Mouse (Mus musculus) thymus, postnatal 0 days (tissue): ENCODE measurements around the gene Tcl1b2. TPM values are rescaled to one million over a fixed set of nuclear protein-coding genes. Genes with fewer than 3 reads are reported as not detected.
"Not testable (repeated sequence)": the region's sequence is repeated elsewhere in the genome, so short reads cannot be mapped to it uniquely, and the experiment has no call there.

Experiments
- DNase-seq: peaks from one replicate; pipeline ENCODE4 v3.0.0-alpha.2; 2015; ENCODE audit warnings: low spot score
- polyA plus RNA-seq: library from polyadenylated mRNA; unstranded; fragments of >200 nt; fragmentation: Nextera tagmentation; extraction: Ambion mirVana; gene quantifications from 2 replicates; pipeline ENCODE4 v1.2.1, GENCODE M21; 2015

Gene Tcl1b2
- polyA plus RNA-seq, 1 experiment from 2014 or later = not detected

DNA sequence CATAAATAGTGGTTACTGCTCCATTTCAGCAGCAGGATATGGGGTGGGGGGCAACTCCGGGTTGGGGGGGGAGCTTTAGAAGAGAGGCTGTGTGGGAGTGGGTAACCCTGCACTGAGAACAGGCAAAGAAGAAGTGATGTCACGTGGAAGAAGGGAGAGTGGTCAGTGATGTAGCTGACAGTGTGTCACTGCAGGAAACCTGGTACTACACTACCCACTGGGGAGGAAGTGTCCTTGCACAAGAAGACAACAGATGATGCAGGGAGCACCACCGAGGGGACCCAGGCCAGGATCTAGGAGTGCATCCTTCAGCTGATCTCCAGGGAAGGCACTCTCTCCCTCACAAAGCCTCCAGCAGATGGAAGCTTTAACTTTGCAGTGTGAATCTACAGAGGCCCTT lies 20.9 kb downstream of the Tcl1b2 start:
- no peak for DNase-seq

DNA sequence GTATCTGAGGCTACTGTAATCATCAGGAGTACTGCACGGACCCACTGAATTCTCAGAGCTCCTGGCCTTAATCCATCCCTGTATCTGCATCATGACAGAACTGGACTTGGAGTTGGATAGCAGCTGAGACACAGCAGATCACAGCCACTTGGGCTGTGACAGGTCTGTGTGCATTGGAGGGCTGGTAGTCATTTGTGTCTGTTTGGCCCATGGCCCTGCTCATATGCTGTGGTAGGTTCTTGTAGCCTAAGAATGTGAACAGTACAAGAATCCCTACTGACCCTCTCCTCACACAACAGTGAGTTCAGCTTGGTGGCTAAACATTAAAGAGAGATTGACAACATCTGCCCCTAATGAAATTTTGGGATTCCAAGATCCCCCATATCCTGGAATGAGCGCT lies 27.6 kb downstream of the Tcl1b2 start:
- no peak for DNase-seq

DNA sequence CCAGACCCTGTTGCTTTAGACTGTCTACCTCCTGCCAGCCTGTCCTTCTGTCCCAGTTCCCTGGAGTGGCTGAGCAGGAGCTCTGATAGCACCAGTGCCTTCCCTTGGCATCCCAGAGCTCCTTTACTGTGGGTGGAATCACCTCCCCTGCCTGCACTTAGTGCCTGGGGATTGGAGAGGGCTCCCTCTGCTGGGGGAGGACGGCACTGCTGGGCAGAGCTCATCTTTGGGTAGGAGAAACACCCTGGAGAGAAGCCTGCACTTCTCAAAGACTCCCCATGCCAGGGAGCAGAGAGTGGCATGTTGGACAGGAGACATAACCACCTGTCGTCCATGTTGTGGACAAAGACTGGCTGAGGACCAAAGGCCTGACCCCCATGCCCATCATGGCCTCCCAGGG lies 28.5 kb downstream of the Tcl1b2 start:
- DNase-seq = not testable (repeated sequence)

DNA sequence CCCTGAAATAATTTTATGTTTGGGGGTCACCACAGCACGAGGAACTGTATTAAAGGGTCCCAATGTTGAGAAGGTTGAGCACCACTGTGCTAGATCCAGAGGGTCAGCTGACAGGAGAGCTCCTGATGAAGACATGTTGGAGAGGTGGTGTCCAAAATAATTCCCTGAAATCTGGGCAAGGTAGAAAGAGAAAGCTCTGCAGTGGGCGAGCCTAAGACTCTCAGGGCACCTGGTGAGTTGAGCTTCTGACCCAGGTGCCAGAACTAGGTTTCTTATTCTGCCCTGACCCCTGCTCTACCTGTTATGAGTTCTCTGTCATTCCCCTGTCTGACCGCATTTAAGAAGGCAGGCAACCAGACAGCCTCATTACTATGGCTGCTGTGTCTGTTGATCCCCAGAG lies 30.2 kb downstream of the Tcl1b2 start, which contains the start of gene Tcl1b5:
Tcl1b5 (plus strand) TSS at position 301 of the 400 bp plus-strand sequence.
- not testable (repeated sequence) for DNase-seq

DNA sequence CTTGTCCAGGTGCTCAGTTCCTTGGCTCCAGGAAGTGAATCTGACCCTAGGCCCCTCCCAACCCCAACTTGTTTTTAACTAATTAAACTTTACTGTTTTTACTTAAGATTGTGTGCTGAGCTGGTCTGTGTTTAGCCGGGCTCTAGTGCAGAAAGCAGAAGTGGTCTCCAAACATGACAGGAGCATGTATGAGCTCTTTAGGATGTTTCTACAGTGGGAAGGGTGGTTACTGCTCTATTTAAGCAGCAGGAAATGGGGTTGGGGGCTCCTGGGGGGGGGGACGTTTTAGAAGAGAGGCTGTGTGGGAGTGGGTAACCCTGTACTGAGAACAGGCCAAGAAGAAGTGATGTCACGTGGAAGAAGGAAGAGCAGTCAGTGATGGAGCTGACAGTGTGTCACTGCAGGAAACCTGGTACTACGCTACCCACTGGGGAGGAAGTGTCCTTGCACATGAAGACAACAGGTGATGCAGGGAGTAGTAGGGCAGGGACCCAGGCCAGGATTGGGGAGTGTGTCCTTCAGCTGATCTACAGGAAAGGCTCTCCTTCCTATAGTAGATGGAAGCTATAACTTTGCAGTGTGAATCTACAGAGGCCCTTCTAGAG lies 35.3 kb downstream of the Tcl1b2 start:
- DNase-seq = not testable (repeated sequence)

DNA sequence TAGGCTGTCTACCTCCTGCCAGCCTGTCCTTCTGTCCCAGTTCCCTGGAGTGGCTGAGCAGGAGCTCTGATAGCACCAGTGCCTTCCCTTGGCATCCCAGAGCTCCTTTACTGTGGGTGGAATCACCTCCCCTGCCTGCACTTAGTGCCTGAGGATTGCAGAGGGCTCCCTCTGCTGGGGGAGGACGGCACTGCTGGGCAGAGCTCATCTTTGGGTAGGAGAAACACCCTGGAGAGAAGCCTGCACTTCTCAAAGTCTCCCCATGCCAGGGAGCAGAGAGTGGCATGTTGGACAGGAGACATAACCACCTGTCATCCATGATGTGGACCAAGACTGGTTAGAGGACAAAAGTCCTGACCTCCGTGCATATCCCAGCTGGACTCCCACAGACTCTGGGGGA lies 43.2 kb downstream of the Tcl1b2 start:
- DNase-seq = not testable (repeated sequence)

DNA sequence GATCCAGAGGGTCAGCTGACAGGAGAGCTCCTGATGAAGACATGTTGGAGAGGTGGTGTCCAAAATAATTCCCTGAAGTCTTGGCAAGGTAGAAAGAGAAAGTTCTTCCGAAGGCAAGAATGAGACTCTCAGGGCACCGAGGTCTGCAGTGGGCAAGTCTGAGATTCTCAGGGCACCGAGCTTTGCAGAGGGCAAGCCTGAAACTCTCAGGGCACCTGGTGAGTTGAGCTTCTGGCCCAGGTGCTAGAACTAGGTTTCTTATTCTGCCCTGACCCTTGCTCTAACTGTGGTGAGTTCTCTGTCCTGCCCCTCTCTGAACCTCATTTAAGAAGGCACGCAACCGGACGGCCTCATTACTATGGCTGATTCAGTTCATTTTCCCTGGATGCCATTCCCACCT lies 44.9 kb downstream of the Tcl1b2 start, which contains the start of gene Tcl1b3:
Tcl1b3 (plus strand) TSS at position 301 of the 400 bp plus-strand sequence.
- DNase-seq = not testable (repeated sequence)

DNA sequence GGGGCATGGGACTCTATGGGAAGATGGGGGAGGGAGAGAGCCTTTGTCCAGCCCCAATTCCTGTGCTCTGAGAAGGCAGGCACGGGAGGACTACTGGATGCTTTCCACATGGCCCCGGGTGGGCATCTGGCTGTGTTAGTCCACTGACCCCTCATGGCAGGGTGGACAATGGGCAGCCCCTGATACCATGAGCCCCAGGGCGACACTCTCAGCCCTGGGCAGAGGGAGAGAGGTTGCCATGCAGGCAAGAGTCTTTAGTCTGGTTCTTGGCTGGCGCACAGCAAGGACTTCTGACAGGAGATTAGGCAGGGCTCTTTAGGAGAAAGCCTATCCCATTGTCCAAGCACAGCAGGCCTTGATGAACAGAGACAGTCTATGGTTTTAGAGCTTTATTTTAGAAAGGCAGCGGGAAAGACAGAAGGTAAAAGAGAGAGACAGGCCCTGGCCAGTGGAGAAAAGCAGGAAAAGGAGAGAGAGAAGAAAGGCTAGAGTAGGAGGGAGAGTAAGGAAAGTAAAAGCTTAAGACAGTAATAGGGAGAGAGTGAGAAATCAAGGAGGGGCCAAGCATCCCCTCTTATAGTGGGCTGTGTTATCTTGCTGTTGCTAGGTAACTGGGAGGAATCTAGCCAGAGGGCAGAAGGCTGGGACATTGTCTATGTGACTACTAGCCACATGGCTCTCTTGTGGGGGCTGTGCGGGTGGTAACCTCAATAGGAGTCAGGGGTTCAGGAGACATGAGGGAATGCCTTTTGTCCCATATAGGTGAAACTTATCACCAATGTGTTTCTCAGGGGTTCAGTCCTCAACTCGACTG lies 54.1 kb downstream of the Tcl1b2 start:
- not testable (repeated sequence) for DNase-seq

DNA sequence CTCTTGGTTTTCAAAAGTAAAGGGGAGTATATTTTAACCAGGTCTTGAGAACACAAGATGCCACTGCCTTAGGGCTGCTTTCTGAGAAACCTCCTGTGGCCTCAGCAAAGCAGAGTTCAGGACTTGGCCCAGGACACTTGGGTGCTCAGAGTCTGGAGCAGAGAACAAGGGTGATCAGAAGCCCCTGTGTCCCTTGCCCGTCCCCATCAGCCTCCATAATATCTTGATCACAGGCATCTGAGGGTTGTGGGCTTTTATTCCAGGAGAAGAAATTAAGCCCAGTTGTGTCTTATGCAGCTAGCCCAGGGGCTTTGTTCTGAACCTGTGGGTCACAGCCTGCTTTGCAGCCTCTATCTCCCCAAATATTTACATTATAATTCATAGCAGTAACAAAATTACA lies 55.8 kb downstream of the Tcl1b2 start, which contains the start of gene Tcl1b4:
Tcl1b4 (plus strand) TSS at position 301 of the 400 bp plus-strand sequence.
- not testable (repeated sequence) for DNase-seq

Other genes with a start within 250 kb of the Tcl1b2 start
- 6.2 and 7.8 TPM in 2 replicates for gene Syne3, start 136.2 kb upstream of the Tcl1b2 start, polyA plus RNA-seq
- gene Glrx5, start 113.3 kb upstream of the Tcl1b2 start, polyA plus RNA-seq = 153 and 160 TPM in 2 replicates
- gene Tcl1b1, start 13.7 kb downstream of the Tcl1b2 start, polyA plus RNA-seq = not detected in 2 replicates
- not detected in 2 replicates for gene Tcl1b5, start 30.3 kb downstream of the Tcl1b2 start, polyA plus RNA-seq
- not detected in 2 replicates for gene Tcl1b3, start 45.0 kb downstream of the Tcl1b2 start, polyA plus RNA-seq
- gene Tcl1b4, start 55.9 kb downstream of the Tcl1b2 start, polyA plus RNA-seq = not detected in 2 replicates
- not detected in 2 replicates for gene Tcl1, start 76.8 kb downstream of the Tcl1b2 start, polyA plus RNA-seq
- 0.08 TPM in 1 of 2 replicates, not detected in the other for gene Tunar, start 187.9 kb downstream of the Tcl1b2 start, polyA plus RNA-seq